Mouse (Mus musculus): ENCODE results near the gene Mettl14.
A peak's percentile ranks its signal among the peaks of the same experiment; 100 is the strongest.
"Not testable (repeated sequence)": the region's sequence is repeated elsewhere in the genome, so short reads cannot be mapped to it uniquely, and the experiment has no call there.

Mettl14 gene

GRCm38 (mm10) chr3:123366820-123367219, 19.1 kb downstream of the Mettl14 start:
- not testable (repeated sequence) for DNase-seq (ENCODE audit: low read depth, low spot score)

GRCm38 (mm10) chr3:123356377-123356991, 29.4 kb downstream of the Mettl14 start:
- DNase-seq (ENCODE audit: low read depth, low spot score): no peak

- no peak for DNase-seq (ENCODE audit: low read depth, low spot score)
Measured at GRCm38 (mm10) chr3:123354388-123354787, 31.5 kb downstream of the Mettl14 start.

GRCm38 (mm10) chr3:123353661-123354060, 32.2 kb downstream of the Mettl14 start:
- DNase-seq (ENCODE audit: low read depth, low spot score): no peak

GRCm38 (mm10) chr3:123353183-123353582, 32.7 kb downstream of the Mettl14 start:
- peak; percentile 64 for DNase-seq (ENCODE audit: low read depth, low spot score)

- DNase-seq (ENCODE audit: low read depth, low spot score): no peak
Measured at GRCm38 (mm10) chr3:123351519-123351918, 34.4 kb downstream of the Mettl14 start.

- DNase-seq (ENCODE audit: low read depth, low spot score): no peak
Measured at GRCm38 (mm10) chr3:123350602-123351001, 35.3 kb downstream of the Mettl14 start.

GRCm38 (mm10) chr3:123348080-123348802, 37.7 kb downstream of the Mettl14 start:
- DNase-seq (ENCODE audit: low read depth, low spot score): no peak

GRCm38 (mm10) chr3:123343690-123344089, 42.2 kb downstream of the Mettl14 start:
- no peak for DNase-seq (ENCODE audit: low read depth, low spot score)

GRCm38 (mm10) chr3:123341049-123341448, 44.9 kb downstream of the Mettl14 start:
- DNase-seq (ENCODE audit: low read depth, low spot score): no peak

- no peak for DNase-seq (ENCODE audit: low read depth, low spot score)
Measured at GRCm38 (mm10) chr3:123338666-123339195, 47.2 kb downstream of the Mettl14 start.

GRCm38 (mm10) chr3:123337853-123338252, 48.1 kb downstream of the Mettl14 start:
- no peak for DNase-seq (ENCODE audit: low read depth, low spot score)

GRCm38 (mm10) chr3:123336951-123337350, 49.0 kb downstream of the Mettl14 start:
- DNase-seq (ENCODE audit: low read depth, low spot score): no peak

- no peak for DNase-seq (ENCODE audit: low read depth, low spot score)
Measured at GRCm38 (mm10) chr3:123336455-123336854, 49.5 kb downstream of the Mettl14 start.

GRCm38 (mm10) chr3:123335480-123335879, 50.4 kb downstream of the Mettl14 start:
- DNase-seq (ENCODE audit: low read depth, low spot score): no peak

- DNase-seq (ENCODE audit: low read depth, low spot score): no peak
Measured at GRCm38 (mm10) chr3:123334947-123335346, 51.0 kb downstream of the Mettl14 start.

GRCm38 (mm10) chr3:123333055-123333424, 52.9 kb downstream of the Mettl14 start:
- DNase-seq (ENCODE audit: low read depth, low spot score): no peak

- DNase-seq (ENCODE audit: low read depth, low spot score): no peak
Measured at GRCm38 (mm10) chr3:123332330-123333054, 53.4 kb downstream of the Mettl14 start.

GRCm38 (mm10) chr3:123330221-123330620, 55.7 kb downstream of the Mettl14 start:
- DNase-seq (ENCODE audit: low read depth, low spot score): no peak

- DNase-seq (ENCODE audit: low read depth, low spot score): no peak
Measured at GRCm38 (mm10) chr3:123329251-123329650, 56.7 kb downstream of the Mettl14 start.

GRCm38 (mm10) chr3:123324326-123324725, 61.6 kb downstream of the Mettl14 start:
- DNase-seq (ENCODE audit: low read depth, low spot score): no peak

GRCm38 (mm10) chr3:123322147-123322546, 63.8 kb downstream of the Mettl14 start:
- DNase-seq (ENCODE audit: low read depth, low spot score): peak; percentile 36

Measured in CD4-positive helper T cell, adult 2 months (primary cell).